Mouse (Mus musculus): ENCODE measurements around the gene Sdk1. TPM values are rescaled to one million over a fixed set of nuclear protein-coding genes. Genes with fewer than 3 reads are reported as not detected.

Sdk1 gene
- total and polyA plus RNA-seq, 3 experiments = not detected

- no peaks in the 10 kb centered on the region for H3K27me3 ChIP-seq (ENCODE audit: control insufficient read depth in 1 of 2, insufficient read depth in 2 of 2, low read length in 2 of 2)
- TF ChIP-seq SIN3A (IDR thresholded peaks at IDR 0.05; ENCODE audit: low read length) = no peak
- no peak for TF ChIP-seq CHD2 (IDR thresholded peaks at IDR 0.05; ENCODE audit: low read length)
- no peak for TF ChIP-seq ZNF384 (IDR thresholded peaks at IDR 0.05; ENCODE audit: low read depth, low read length)
- TF ChIP-seq KAT2A (conservative IDR thresholded peaks at IDR 0.05; ENCODE audit: low read depth, low read length) = no peak
- TF ChIP-seq MEF2A (IDR thresholded peaks at IDR 0.05; ENCODE audit: extremely low read depth, insufficient replicate concordance, low read depth, low read length, poor library complexity, severe bottlenecking) = no peak
- no peak for TF ChIP-seq ELF1 (IDR thresholded peaks at IDR 0.05; ENCODE audit: low read depth, low read length)
- no peak for TF ChIP-seq E2F4 (IDR thresholded peaks at IDR 0.05; ENCODE audit: borderline replicate concordance, low read depth, low read length)
- TF ChIP-seq MYB (IDR thresholded peaks at IDR 0.05; ENCODE audit: low read depth, low read length) = no peak
- no peak for TF ChIP-seq MXI1 (IDR thresholded peaks at IDR 0.05; ENCODE audit: low read depth, low read length)
- TF ChIP-seq HCFC1 (IDR thresholded peaks at IDR 0.05; ENCODE audit: low read depth, low read length) = no peak
- no peak for TF ChIP-seq ZKSCAN1 (IDR thresholded peaks at IDR 0.05; ENCODE audit: low read depth, low read length)
- no peak for TF ChIP-seq TCF12 (IDR thresholded peaks at IDR 0.05; ENCODE audit: low read depth, low read length)
- TF ChIP-seq CHD1 (IDR thresholded peaks at IDR 0.05; ENCODE audit: low read depth, low read length) = no peak
- no peak for TF ChIP-seq MAZ (IDR thresholded peaks at IDR 0.05; ENCODE audit: low read depth, low read length)
- TF ChIP-seq BHLHE40 (IDR thresholded peaks at IDR 0.05; ENCODE audit: borderline replicate concordance, low read depth, low read length) = no peak
- no peak overlapping the region for H3K9ac ChIP-seq (ENCODE audit: control insufficient read depth, low read depth, low read length, poor library complexity, severe bottlenecking)
- no peak overlapping the region for H3K4me3 ChIP-seq (ENCODE audit: control insufficient read depth in 1 of 2, insufficient read depth in 1 of 2, low read depth in 2 of 2, low read length in 2 of 2)
- no peak overlapping the region for H3K27ac ChIP-seq (ENCODE audit: control insufficient read depth, low read depth, low read length)
- no peaks in the 10 kb centered on the region for H3K79me2 ChIP-seq (ENCODE audit: control insufficient read depth, insufficient read depth, low read length, poor library complexity)
- H3K4me1 ChIP-seq (ENCODE audit: control insufficient read depth in 1 of 2, insufficient read depth in 2 of 2, low read length in 2 of 2) = no peaks in the 10 kb centered on the region
- H3K36me3 ChIP-seq (ENCODE audit: control insufficient read depth in 1 of 2, insufficient read depth in 2 of 2, low read length in 2 of 2) = no peaks in the 10 kb centered on the region
- DNase-seq (ENCODE audit: low read depth, low spot score) = no peak
- H3K9me3 ChIP-seq (replicated peaks; ENCODE audit: insufficient read depth, low read length) = no peaks in the 10 kb centered on the region
Measured at GRCm38 (mm10) chr5:141310641-141311040, 69.4 kb downstream of the Sdk1 start.

GRCm38 (mm10) chr5:141311801-141312200, 70.5 kb downstream of the Sdk1 start:
- H3K4me3 ChIP-seq (ENCODE audit: control insufficient read depth in 1 of 2, insufficient read depth in 1 of 2, low read depth in 2 of 2, low read length in 2 of 2) = no peak overlapping the region
- H3K9me3 ChIP-seq (replicated peaks; ENCODE audit: insufficient read depth, low read length) = no peaks in the 10 kb centered on the region
- no peak for DNase-seq (ENCODE audit: low read depth, low spot score)

More at GRCm38 (mm10) chr5:141311801-141312200, 70.5 kb downstream of the Sdk1 start:
- no peaks in the 10 kb centered on the region for H3K27me3 ChIP-seq (ENCODE audit: control insufficient read depth in 1 of 2, insufficient read depth in 2 of 2, low read length in 2 of 2)
- TF ChIP-seq TCF12 (IDR thresholded peaks at IDR 0.05; ENCODE audit: low read depth, low read length) = no peak
- TF ChIP-seq JUND (IDR thresholded peaks at IDR 0.05; ENCODE audit: low read depth, low read length) = no peak
- TF ChIP-seq CHD1 (IDR thresholded peaks at IDR 0.05; ENCODE audit: low read depth, low read length) = no peak
- TF ChIP-seq RCOR1 (IDR thresholded peaks at IDR 0.05; ENCODE audit: low read depth, low read length) = no peak
- TF ChIP-seq ETS1 (IDR thresholded peaks at IDR 0.05; ENCODE audit: low read depth, low read length) = no peak
- no peak for TF ChIP-seq MAFK (IDR thresholded peaks at IDR 0.05; ENCODE audit: borderline replicate concordance, low read depth, low read length)
- no peak for TF ChIP-seq MEF2A (IDR thresholded peaks at IDR 0.05; ENCODE audit: extremely low read depth, insufficient replicate concordance, low read depth, low read length, poor library complexity, severe bottlenecking)
- TF ChIP-seq ZMIZ1 (IDR thresholded peaks at IDR 0.05; ENCODE audit: low read depth, low read length) = no peak
- no peak for TF ChIP-seq TBP (IDR thresholded peaks at IDR 0.05; ENCODE audit: low read depth, low read length)
- TF ChIP-seq ZC3H11A (IDR thresholded peaks at IDR 0.05; ENCODE audit: low read depth, low read length) = no peak
- no peak for TF ChIP-seq TAL1 (IDR thresholded peaks at IDR 0.05; ENCODE audit: low read length)
- TF ChIP-seq E2F4 (IDR thresholded peaks at IDR 0.05; ENCODE audit: borderline replicate concordance, low read depth, low read length) = no peak
- TF ChIP-seq MAX (IDR thresholded peaks at IDR 0.05; ENCODE audit: low read length) = no peak
- TF ChIP-seq CTCF (IDR thresholded peaks at IDR 0.05 in 2 of 3, conservative IDR thresholded peaks at IDR 0.05 in 1 of 3; ENCODE audit: control insufficient read depth in 1 of 3, insufficient read depth in 1 of 3, low read depth in 2 of 3, low read length in 3 of 3, poor library complexity in 1 of 3, severe bottlenecking in 1 of 3) = no peak
- TF ChIP-seq EP300 (IDR thresholded peaks at IDR 0.05; ENCODE audit: low read depth in 1 of 2, low read length in 2 of 2) = no peak
- TF ChIP-seq ELF1 (IDR thresholded peaks at IDR 0.05; ENCODE audit: low read depth, low read length) = no peak
- TF ChIP-seq KAT2A (conservative IDR thresholded peaks at IDR 0.05; ENCODE audit: low read depth, low read length) = no peak
- no peak for TF ChIP-seq GATA1 (IDR thresholded peaks at IDR 0.05; ENCODE audit: low read depth, low read length)
- no peak for TF ChIP-seq POLR2AphosphoS2 (IDR thresholded peaks at IDR 0.05; ENCODE audit: low read length)
- no peak overlapping the region for H3K9ac ChIP-seq (ENCODE audit: control insufficient read depth, low read depth, low read length, poor library complexity, severe bottlenecking)
- H3K79me2 ChIP-seq (ENCODE audit: control insufficient read depth, insufficient read depth, low read length, poor library complexity) = no peaks in the 10 kb centered on the region
- H3K36me3 ChIP-seq (ENCODE audit: control insufficient read depth in 1 of 2, insufficient read depth in 2 of 2, low read length in 2 of 2) = no peaks in the 10 kb centered on the region
- H3K27ac ChIP-seq (ENCODE audit: control insufficient read depth, low read depth, low read length) = no peak overlapping the region
- no peaks in the 10 kb centered on the region for H3K4me1 ChIP-seq (ENCODE audit: control insufficient read depth in 1 of 2, insufficient read depth in 2 of 2, low read length in 2 of 2)

Data from MEL (cell line).